Mouse (Mus musculus) gastrocnemius, postnatal 36 days (tissue): ENCODE measurements around the gene Mad1l1. TPM values are rescaled to one million over a fixed set of nuclear protein-coding genes. Genes with fewer than 3 reads are reported as not detected.

Experiments
- DNase-seq, 2 experiments: peaks; one replicate each; pipeline ENCODE4 v3.0.0; 2022
- intact Hi-C: fragments of 180-260 bp; cut with DNase I; formaldehyde crosslinking; loops from one replicate; pipeline ENCODE4 v1.15.1; 2025
- total RNA-seq, 2 experiments: library from RNA; stranded (reverse); gene quantifications; 2 replicates each; pipeline ENCODE4 v1.2.3; 2021

Mad1l1 gene
- total RNA-seq, 2 experiments from 2014 or later, result 6.5 to 7.1 TPM

DNA sequence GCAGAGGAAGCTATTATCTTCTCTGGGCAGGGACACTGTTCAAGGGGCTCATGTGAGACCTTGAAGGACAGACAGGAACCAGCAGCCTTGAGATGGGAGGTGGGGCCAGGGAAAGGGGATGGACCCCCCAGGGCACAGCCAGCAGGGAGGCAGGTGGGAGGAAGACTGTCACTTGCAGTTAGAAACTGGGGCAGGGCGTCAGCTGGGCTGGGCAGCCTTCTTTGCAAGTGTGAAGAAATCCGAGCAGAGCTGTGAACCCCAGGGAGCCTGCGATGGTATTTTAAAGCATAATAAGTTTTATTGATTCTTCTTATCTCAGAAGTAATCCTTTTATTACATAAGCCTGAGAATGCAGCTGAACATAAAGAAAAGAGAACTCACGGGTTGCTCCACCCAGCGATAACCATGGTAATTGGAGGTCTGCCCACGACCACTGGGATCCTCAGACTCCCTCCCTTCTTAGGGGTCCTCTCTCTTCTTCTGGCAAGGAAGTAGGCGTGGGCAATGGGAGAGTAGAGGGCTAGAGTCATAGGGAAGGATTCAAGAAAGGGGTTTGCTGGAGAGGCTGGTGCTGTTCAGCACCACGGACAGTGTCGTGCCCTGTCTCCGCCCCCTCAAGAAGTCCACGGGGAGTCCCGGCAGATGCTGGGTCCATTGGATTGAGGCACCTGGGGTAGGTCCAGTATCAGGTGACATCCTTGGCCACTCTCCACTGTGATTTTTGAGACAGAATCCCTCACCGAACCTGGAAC is 342.7 kb downstream of the Mad1l1 start:
- DNase-seq, result no peak
- intact Hi-C loops, result no loop called here

DNA sequence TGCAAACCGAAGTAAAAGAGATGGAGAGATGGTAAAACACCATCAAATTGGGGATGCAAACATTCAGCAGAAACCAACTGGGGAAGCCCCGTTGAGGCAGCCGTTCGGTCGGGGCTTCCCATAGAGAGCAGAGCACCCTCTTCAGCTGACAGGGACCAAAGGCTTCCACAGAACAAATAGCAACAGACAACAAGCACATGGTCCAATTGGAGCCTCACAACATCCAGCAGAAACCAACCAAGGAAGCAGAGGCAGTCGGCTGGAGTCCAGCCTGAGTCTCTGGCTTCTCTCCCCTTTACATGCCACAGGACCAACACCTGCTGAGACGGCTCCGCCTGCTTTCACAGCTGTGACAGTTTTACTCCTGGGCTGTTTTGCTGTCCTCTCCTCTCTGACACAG is 343.9 kb downstream of the Mad1l1 start:
- no peak for DNase-seq
- intact Hi-C loops, result no loop called here

DNA sequence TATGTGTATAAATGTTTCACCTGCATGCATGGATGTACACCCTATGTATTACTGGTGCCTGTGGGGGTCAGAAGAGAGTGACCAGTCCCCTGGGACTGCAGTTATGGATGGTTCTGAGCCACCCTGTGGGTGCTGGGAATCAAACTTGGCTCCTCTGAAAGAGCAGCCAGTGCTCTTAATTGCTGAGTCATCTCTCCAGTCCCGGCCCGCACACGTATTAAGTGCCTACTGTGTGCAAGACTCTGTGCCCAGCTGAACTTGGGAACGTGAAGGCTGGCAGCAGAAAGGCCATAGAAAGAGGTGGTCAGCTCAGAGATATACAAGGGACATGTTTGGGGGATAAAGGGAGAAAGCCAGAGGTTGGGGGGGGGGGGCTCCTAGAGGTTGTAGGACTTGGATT is 344.8 kb downstream of the Mad1l1 start:
- no peak for DNase-seq
- intact Hi-C loops, result no loop called here

DNA sequence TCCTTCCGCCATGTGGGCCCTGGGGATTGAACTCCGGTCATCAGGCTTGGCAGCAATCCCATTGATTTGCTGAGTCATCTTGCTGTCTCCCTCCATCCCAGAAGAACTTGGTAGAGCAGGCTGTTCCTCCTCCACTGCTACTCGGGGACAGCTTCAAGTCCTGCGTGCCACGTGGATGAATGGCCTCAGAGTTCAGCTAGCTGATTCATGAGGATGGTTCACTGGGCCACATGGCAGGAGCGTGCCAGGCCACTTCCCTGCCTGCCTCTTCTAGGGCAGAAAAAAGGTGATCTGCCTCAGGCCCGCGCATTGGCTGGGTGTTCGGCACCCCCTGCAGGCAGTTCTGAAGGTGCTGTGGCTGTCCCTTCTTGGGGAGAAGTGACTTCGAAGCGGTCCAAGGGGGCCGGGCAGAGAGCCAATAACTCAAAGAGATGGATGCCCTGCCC is 351.1 kb downstream of the Mad1l1 start:
- DNase-seq, result no peak
- intact Hi-C loops, result no loop called here

DNA sequence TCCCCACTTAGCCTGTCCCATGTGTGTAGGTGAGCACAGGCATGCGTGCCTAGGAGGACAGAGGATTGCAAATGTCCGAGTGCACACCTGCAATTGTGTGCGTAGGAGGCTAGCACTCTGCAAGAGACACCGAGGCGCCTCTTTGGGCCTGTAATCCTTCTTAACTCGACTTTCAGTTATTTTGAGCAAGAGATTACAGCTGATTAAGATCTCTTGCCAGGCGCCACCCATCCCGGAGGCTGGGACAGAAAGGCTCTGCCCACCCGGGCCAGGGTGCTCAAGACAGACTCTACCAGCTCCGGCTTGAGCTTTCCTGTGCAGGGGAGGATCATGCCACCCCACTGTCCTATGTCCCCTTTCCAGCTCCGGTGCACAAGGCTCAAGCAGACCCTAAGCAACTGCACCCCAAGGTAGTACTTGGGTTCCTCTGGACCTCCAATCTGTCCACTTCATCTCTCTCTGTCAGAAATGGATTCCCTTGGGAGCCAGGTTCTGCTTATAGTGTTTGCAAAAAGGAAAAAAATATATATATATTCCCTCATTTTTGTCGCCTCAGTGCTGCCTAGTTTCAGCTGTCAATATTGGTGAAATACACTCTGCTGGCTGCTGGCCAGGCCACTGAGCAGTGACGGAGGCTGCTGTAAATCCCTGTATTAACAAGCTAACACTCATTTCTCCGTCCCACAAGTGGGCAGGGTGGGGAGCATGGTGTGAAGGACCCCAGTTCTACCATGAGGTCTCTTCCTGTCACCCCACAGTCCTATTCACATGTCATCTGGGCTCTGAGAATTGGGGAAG is 352.0 kb downstream of the Mad1l1 start:
- no peak for DNase-seq
- intact Hi-C loops, result no loop called here

DNA sequence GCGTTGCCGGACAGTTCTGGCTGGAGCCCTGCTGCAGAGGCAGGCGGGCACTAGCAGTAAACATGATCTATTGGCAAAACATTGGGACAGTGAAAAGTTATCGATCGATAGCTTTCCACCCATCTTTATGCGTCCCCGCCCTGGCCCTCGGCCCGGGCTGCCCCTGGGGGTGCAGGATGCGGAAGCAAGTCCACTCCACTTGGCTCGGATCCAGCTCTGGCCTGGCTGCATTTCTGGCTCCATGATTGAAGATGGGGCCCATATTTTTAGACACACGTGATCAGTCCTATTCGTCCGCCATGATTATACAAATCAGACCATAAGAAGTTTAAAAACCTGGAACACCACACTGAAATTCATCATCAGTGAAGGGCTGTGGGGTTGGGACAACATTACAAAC is 355.8 kb downstream of the Mad1l1 start:
- intact Hi-C loops, result no loop called here
- DNase-seq, result no peak

DNA sequence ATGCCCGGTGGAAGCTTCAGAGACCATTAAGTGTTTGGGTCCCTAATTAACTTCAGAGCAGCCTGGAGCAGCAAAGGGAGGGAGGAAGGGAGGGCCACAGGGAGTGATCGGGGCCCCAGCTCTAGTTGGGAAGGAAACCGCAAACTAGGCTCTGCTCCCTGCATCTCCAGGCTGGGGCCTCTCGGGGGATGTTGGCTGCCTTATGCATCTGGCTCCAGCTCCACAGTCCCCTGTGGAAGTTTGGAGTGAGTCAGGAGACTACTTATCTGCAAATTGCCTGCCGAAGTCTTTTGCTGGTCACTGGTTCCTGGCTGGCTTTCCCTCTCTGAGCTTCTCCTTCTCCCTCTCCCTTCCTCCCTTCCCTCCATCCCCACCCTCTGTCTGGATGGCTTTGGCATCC is 357.0 kb downstream of the Mad1l1 start:
- intact Hi-C loops, result no loop called here

DNA sequence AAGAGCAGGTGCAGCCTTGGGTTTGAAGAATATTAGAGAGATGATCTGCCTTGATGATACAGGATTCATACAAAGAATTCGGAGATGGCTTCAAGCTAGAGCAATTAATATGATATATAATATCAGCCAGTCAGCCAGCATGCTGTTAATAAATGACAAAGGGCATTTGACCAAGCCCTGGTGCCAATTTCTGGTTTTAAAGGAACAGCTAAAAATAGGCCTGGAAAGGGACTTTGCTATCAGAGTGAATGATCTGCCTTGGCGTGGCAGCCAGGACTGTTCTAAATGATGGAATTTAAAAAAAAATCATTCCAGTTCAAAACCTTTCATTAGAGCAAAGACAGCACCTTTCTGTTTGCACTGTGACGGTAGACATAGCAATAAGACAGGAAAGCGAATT is 361.6 kb downstream of the Mad1l1 start:
- DNase-seq, result no peak
- intact Hi-C loops, result loop anchor here (5.0 kb wide), 1 partner anchor 178 kb away; no protein-coding TSS in a partner anchor

More for the DNA sequence above, 357.0 kb downstream of the Mad1l1 start:
- DNase-seq, result no peak

Other genes starting within 250 kb of the Mad1l1 start
- gene Nudt1, start 104 bp upstream of the Mad1l1 start, total RNA-seq, result 1 to 10 TPM; 4.7 to 5.9 TPM
- gene Mrm2, start 10.3 kb upstream of the Mad1l1 start, total RNA-seq, result 1 to 10 TPM; 5.7 to 6.1 TPM
- gene Snx8, start 67.7 kb upstream of the Mad1l1 start, total RNA-seq, result 10 to 100 TPM in 1 of 2 experiments, 1 to 10 TPM in 1; 7.3 to 10.5 TPM
- gene Eif3b, start 97.8 kb upstream of the Mad1l1 start, total RNA-seq, result 10 to 100 TPM; 76.1 to 76.8 TPM
- not detected for gene Gm4869, start 124.1 kb upstream of the Mad1l1 start, total RNA-seq
- gene Chst12, start 184.0 kb upstream of the Mad1l1 start, total RNA-seq, result 1 to 10 TPM; 4.1 to 5.6 TPM
- gene Grifin, start 243.5 kb upstream of the Mad1l1 start, total RNA-seq, result not detected